Mouse (Mus musculus): ENCODE results near the gene Ccdc85c. TPM values are rescaled to one million over a fixed set of nuclear protein-coding genes. Genes with fewer than 3 reads are reported as not detected.

The Ccdc85c gene
- polyA plus RNA-seq, 1 experiment from 2014 or later, result 20.4 TPM

- Histone ChIP-seq H3K27me3 (ENCODE audit: control insufficient read depth, insufficient read depth, low read length) (no peaks in the 10 kb centered on the region), H3K9ac (ENCODE audit: low read length) (no peak overlapping the region), H3K4me3 (ENCODE audit: low read depth, low read length) (no peak overlapping the region), H3K4me2 (no peak overlapping the region), H3K9me3 (ENCODE audit: control insufficient read depth, low read length) (no peaks in the 10 kb centered on the region), H3K27ac (ENCODE audit: low read depth, low read length) (no peak overlapping the region), H3K36me3 (ENCODE audit: control insufficient read depth, insufficient read depth, low read length) (no peaks in the 10 kb centered on the region), H3K4me1 (ENCODE audit: control insufficient read depth, insufficient read depth, low read length) (peaks cover 30% of the 10 kb centered on the region)
- ATAC-seq (ENCODE audit: low FRiP score) (no peak), DNase-seq (ENCODE audit: low spot score, missing footprints) (no peak)
- 86% methylated on average over 10 of the region's 10 CpGs for WGBS
Measured at GRCm38 (mm10) chr12:108249522-108249921, 25.7 kb downstream of the Ccdc85c start.

GRCm38 (mm10) chr12:108249019-108249418 lies 26.2 kb downstream of the Ccdc85c start:
- Histone ChIP-seq H3K9me3 (ENCODE audit: control insufficient read depth, low read length) (no peaks in the 10 kb centered on the region), H3K36me3 (ENCODE audit: control insufficient read depth, insufficient read depth, low read length) (no peaks in the 10 kb centered on the region), H3K4me2 (no peak overlapping the region), H3K9ac (ENCODE audit: low read length) (no peak overlapping the region), H3K27ac (ENCODE audit: low read depth, low read length) (no peak overlapping the region), H3K4me3 (ENCODE audit: low read depth, low read length) (no peak overlapping the region), H3K27me3 (ENCODE audit: control insufficient read depth, insufficient read depth, low read length) (no peaks in the 10 kb centered on the region), H3K4me1 (ENCODE audit: control insufficient read depth, insufficient read depth, low read length) (peaks cover 35% of the 10 kb centered on the region)
- WGBS, result 97% methylated on average over 8 of the region's 8 CpGs
- DNase-seq (ENCODE audit: low spot score, missing footprints) (no peak), ATAC-seq (ENCODE audit: low FRiP score) (no peak)

DNA sequence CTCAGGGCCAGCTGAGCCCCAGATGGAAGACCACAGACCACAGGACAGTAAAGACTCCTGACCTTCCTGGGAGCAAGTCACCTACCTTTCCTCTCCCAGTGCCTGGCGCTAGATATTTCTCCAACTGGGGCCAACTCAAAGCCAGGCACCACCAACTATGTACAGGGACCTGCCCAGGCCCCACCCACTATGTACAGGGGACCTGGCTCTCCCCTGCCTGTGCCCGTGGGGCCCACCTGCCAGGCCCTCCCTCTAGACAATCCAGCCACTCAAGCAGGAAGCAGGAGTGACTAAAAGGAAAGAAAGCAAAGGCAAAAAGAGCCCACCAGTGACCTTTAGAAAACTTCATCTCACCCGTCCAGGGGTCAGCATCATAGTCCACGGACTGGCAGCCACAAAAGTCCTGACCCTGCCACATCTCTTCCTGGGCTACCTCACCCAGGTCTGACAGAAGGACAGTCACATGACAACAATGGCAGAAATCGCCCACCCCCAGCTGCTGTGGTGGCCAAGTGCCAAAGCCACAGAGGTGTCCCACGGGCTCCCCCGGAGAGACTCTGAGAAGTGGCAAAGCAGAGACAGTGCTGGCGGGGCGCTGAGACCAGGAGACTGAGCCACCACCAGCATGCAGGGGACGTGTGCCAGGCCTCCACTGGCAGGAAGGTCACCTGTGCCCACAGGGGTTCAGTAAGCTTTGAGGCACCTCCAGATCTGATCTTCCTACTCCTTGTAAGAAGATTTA lies 28.3 kb downstream of the Ccdc85c start:
- Histone ChIP-seq H3K27ac (ENCODE audit: low read depth, low read length) (no peak overlapping the region), H3K4me3 (ENCODE audit: low read depth, low read length) (no peak overlapping the region), H3K9ac (ENCODE audit: low read length) (no peak overlapping the region), H3K36me3 (ENCODE audit: control insufficient read depth, insufficient read depth, low read length) (no peaks in the 10 kb centered on the region), H3K4me2 (no peak overlapping the region), H3K4me1 (ENCODE audit: control insufficient read depth, insufficient read depth, low read length) (peaks cover 48% of the 10 kb centered on the region), H3K27me3 (ENCODE audit: control insufficient read depth, insufficient read depth, low read length) (no peaks in the 10 kb centered on the region), H3K9me3 (ENCODE audit: control insufficient read depth, low read length) (no peaks in the 10 kb centered on the region)
- no peak for ATAC-seq (ENCODE audit: low FRiP score)
- WGBS, result 81% methylated on average over 10 of the region's 10 CpGs
- DNase-seq (ENCODE audit: low spot score, missing footprints), result no peak

DNA sequence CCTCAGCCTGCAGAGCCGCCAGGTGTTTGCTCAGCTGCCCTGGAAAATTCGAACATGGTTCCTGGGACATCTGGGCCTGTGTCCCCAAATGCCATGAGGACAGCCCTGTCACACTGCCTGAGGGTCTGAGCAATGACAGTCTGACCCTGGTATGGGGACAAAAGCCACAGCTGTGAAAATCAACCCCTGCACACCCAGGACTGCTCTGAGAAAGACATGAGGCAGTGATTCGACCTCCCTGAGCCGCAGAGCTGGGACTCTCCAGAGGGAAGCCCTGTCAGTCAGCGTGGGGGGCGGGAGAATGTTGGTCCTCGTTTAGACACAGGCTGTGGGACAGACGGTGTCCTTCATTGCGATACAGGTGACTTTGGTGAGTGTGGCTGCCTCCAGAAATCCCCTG lies 29.6 kb downstream of the Ccdc85c start:
- Histone ChIP-seq H3K9ac (ENCODE audit: low read length) (no peak overlapping the region), H3K4me1 (ENCODE audit: control insufficient read depth, insufficient read depth, low read length) (peaks cover 61% of the 10 kb centered on the region), H3K4me3 (ENCODE audit: low read depth, low read length) (no peak overlapping the region), H3K36me3 (ENCODE audit: control insufficient read depth, insufficient read depth, low read length) (no peaks in the 10 kb centered on the region), H3K4me2 (no peak overlapping the region), H3K27me3 (ENCODE audit: control insufficient read depth, insufficient read depth, low read length) (no peaks in the 10 kb centered on the region), H3K27ac (ENCODE audit: low read depth, low read length) (no peak overlapping the region), H3K9me3 (ENCODE audit: control insufficient read depth, low read length) (no peaks in the 10 kb centered on the region)
- DNase-seq (ENCODE audit: low spot score, missing footprints) (no peak), ATAC-seq (ENCODE audit: low FRiP score) (no peak)
- WGBS, result 43% methylated on average over 9 of the region's 9 CpGs

DNA sequence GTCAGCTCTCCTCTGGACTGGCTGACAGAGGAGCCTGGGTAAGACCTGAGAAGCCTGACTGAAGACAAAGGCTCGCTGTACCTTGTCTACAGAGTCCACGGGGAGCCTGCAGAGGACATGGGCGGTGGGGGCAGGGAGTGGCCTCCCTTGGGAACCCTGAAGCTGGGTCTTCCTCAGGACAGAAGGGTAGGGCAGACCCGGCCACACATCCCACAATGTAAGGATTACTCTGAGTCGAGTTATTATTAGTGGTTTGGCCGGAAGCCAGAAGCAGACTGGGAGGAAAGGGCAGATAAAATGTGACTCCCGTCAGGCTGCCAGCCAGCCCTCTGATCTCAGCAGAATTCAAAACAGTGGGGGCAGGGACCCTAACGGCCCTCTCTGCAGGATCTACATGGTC lies 30.4 kb downstream of the Ccdc85c start:
- Histone ChIP-seq H3K9me3 (ENCODE audit: control insufficient read depth, low read length) (no peaks in the 10 kb centered on the region), H3K27ac (ENCODE audit: low read depth, low read length) (peak overlapping the region; percentile 70), H3K9ac (ENCODE audit: low read length) (peak overlapping the region; percentile 21; the same call in 1 of the 2 replicates), H3K4me3 (ENCODE audit: low read depth, low read length) (no peak overlapping the region), H3K4me2 (no peak overlapping the region), H3K4me1 (ENCODE audit: control insufficient read depth, insufficient read depth, low read length) (peaks cover 65% of the 10 kb centered on the region), H3K36me3 (ENCODE audit: control insufficient read depth, insufficient read depth, low read length) (no peaks in the 10 kb centered on the region), H3K27me3 (ENCODE audit: control insufficient read depth, insufficient read depth, low read length) (no peaks in the 10 kb centered on the region)
- DNase-seq (ENCODE audit: low spot score, missing footprints) (no peak), ATAC-seq (ENCODE audit: low FRiP score) (no peak)
- WGBS, result 4% methylated on average over 8 of the region's 8 CpGs

DNA sequence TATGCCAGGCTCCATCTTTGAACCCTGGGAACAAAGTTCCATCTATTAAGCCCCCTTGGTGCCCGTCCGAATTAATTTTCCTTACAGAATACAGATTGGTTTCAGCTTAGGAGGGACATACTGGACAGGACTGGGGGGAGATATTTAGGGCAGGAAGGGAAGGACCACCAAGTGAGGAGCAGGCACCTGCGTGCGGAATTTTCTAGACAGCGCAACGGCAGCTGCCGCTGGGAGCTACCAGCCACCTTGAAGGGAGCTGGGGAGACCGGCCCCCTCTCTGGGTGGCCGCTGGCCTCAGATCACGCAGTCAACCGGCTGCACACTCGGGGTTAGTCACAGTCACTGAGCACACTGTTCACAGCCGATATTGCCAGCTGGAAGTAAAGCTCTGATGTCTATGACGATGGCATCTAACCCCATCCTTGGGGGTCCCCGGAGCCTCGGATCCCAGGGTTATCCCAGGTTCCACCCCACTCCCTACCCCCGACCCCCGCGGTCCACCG lies 32.9 kb downstream of the Ccdc85c start:
- Histone ChIP-seq H3K4me3 (ENCODE audit: low read depth, low read length) (no peak overlapping the region), H3K36me3 (ENCODE audit: control insufficient read depth, insufficient read depth, low read length) (no peaks in the 10 kb centered on the region), H3K9ac (ENCODE audit: low read length) (peak overlapping the region; percentile 37; the same call in 1 of the 2 replicates), H3K27ac (ENCODE audit: low read depth, low read length) (peak overlapping the region; percentile 89), H3K4me2 (no peak overlapping the region), H3K27me3 (ENCODE audit: control insufficient read depth, insufficient read depth, low read length) (no peaks in the 10 kb centered on the region), H3K9me3 (ENCODE audit: control insufficient read depth, low read length) (no peaks in the 10 kb centered on the region), H3K4me1 (ENCODE audit: control insufficient read depth, insufficient read depth, low read length) (peaks cover 78% of the 10 kb centered on the region)
- ATAC-seq (ENCODE audit: low FRiP score), result no peak
- DNase-seq (ENCODE audit: low spot score, missing footprints), result peak; percentile 91
- 41% methylated on average over 20 of the region's 20 CpGs for whole genome bisulfite sequencing

DNA sequence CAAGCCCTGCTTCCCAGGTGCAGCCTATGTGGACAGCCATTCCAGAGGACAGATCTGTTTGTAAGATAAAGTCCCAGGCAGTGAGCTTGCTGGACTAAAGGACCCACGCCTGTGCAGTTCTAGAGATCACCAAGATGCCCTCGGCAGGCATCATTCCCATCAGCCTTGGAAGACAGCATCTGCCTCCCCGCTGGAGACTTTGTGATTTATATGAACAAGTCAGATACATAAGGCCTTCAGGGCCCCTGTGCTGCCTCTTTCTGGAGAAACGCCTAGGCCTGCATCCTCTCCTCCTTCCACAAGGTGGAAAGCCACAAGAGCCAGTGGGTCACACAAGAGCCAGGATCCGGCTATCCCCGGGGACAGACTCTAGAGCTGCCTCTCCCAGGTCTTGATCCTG lies 33.6 kb downstream of the Ccdc85c start:
- H3K9me3 ChIP-seq (ENCODE audit: control insufficient read depth, low read length), result no peaks in the 10 kb centered on the region
- peaks cover 81% of the 10 kb centered on the region for H3K4me1 ChIP-seq (ENCODE audit: control insufficient read depth, insufficient read depth, low read length)
- peak overlapping the region; percentile 53 for H3K9ac ChIP-seq (ENCODE audit: low read length)
- DNase-seq (ENCODE audit: low spot score, missing footprints) (peak; percentile 92), ATAC-seq (ENCODE audit: low FRiP score) (no peak)
- peak overlapping the region; percentile 25 for H3K4me2 ChIP-seq
- H3K27me3 ChIP-seq (ENCODE audit: control insufficient read depth, insufficient read depth, low read length), result no peaks in the 10 kb centered on the region
- no peaks in the 10 kb centered on the region for H3K36me3 ChIP-seq (ENCODE audit: control insufficient read depth, insufficient read depth, low read length)
- 48% methylated on average over 6 of the region's 6 CpGs for WGBS
- H3K27ac ChIP-seq (ENCODE audit: low read depth, low read length), result peak overlapping the region; percentile 89
- no peak overlapping the region for H3K4me3 ChIP-seq (ENCODE audit: low read depth, low read length)

GRCm38 (mm10) chr12:108240953-108241588 lies 34.2 kb downstream of the Ccdc85c start:
- Histone ChIP-seq H3K27me3 (ENCODE audit: control insufficient read depth, insufficient read depth, low read length) (no peaks in the 10 kb centered on the region), H3K4me3 (ENCODE audit: low read depth, low read length) (no peak overlapping the region), H3K36me3 (ENCODE audit: control insufficient read depth, insufficient read depth, low read length) (no peaks in the 10 kb centered on the region), H3K9me3 (ENCODE audit: control insufficient read depth, low read length) (no peaks in the 10 kb centered on the region), H3K4me1 (ENCODE audit: control insufficient read depth, insufficient read depth, low read length) (peaks cover 77% of the 10 kb centered on the region), H3K9ac (ENCODE audit: low read length) (peak overlapping the region; percentile 53), H3K4me2 (peak overlapping the region; percentile 25), H3K27ac (ENCODE audit: low read depth, low read length) (peak overlapping the region; percentile 89)
- peak; percentile 97 for DNase-seq (ENCODE audit: low spot score, missing footprints)
- peak; percentile 78 for ATAC-seq (ENCODE audit: low FRiP score)
- WGBS, result 11% methylated on average over 21 of the region's 21 CpGs

DNA sequence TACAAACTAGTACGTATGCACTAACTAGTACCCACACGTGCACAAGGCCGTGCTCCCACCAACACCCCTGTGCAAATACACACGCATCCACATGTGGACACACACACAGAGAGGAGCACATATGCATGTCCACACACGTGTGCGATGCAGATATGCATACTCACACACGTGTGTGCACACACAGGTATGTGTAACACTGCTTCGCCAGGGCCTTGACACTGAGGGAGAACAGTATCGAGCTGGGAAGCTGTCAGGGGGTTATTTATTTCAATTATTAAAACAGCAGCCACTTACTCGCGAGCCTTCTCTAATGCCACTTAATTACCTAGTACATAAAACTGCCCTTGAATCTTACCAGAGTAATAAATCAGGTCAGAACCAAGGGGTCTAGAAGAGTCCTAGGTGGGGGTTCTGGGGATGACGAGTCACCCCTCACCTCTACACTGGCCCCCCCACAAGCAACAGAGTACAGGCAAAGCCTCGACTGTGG lies 34.8 kb downstream of the Ccdc85c start:
- peaks cover 74% of the 10 kb centered on the region for H3K4me1 ChIP-seq (ENCODE audit: control insufficient read depth, insufficient read depth, low read length)
- peak overlapping the region; percentile 53 for H3K9ac ChIP-seq (ENCODE audit: low read length)
- no peaks in the 10 kb centered on the region for H3K27me3 ChIP-seq (ENCODE audit: control insufficient read depth, insufficient read depth, low read length)
- no peaks in the 10 kb centered on the region for H3K36me3 ChIP-seq (ENCODE audit: control insufficient read depth, insufficient read depth, low read length)
- no peak overlapping the region for H3K4me3 ChIP-seq (ENCODE audit: low read depth, low read length)
- H3K9me3 ChIP-seq (ENCODE audit: control insufficient read depth, low read length), result no peaks in the 10 kb centered on the region
- 0 out of 2 replicates have a peak, but pooled peaks have one; percentile 8 for ATAC-seq (ENCODE audit: low FRiP score)
- H3K27ac ChIP-seq (ENCODE audit: low read depth, low read length), result peak overlapping the region; percentile 89
- DNase-seq (ENCODE audit: low spot score, missing footprints), result peak; percentile 92
- H3K4me2 ChIP-seq, result peak overlapping the region; percentile 25
- WGBS, result 71% methylated on average over 13 of the region's 13 CpGs

All from midbrain, embryonic 11.5 days (tissue).